Mouse (Mus musculus) left cerebral cortex, adult 2 months (tissue): ENCODE measurements around the gene Il12a. TPM values are rescaled to one million over a fixed set of nuclear protein-coding genes. Genes with fewer than 3 reads are reported as not detected.
A peak's percentile ranks its signal among the peaks of the same experiment; 100 is the strongest.

ENCODE experiments used
- DNase-seq, 2 experiments: peaks; one replicate each; pipeline ENCODE4 v3.0.0; 2021 to 2022; ENCODE audit warnings: low spot score in 2 of 2, mixed read lengths in 1 of 2; ENCODE audit errors: extremely low spot score in 1 of 2
- H3K27ac ChIP-seq: fragments of 200-600 bp; 2 replicates; pipeline ENCODE4 v1.8.1; 2022
- H3K4me3 ChIP-seq: fragments of 200-600 bp; 2 replicates; pipeline ENCODE4 v1.8.1; 2022
- CTCF ChIP-seq: fragments of 200-600 bp; IDR thresholded peaks from 2 replicates; pipeline ENCODE4 v1.8.1; 2022; ENCODE audit warnings: antibody characterized with exemption, mild to moderate bottlenecking, moderate library complexity
- intact Hi-C: fragments of 180-260 bp; cut with DNase I; formaldehyde crosslinking; loops from one replicate; pipeline ENCODE4 v1.15.1; 2025
- total RNA-seq, 2 experiments: library from RNA; stranded (reverse); gene quantifications; 2 replicates each; pipeline ENCODE4 v1.2.3; 2021

Gene Il12a
- total RNA-seq, 2 experiments from 2014 or later: 2.8 to 4.2 TPM

GRCm38 (mm10) chr3:68689346-68689745 is 1.1 kb upstream of the Il12a start:
- DNase-seq: no peak
- TF ChIP-seq CTCF: no peak
- intact Hi-C loops: no loop called here
- no peak overlapping the region for H3K4me3 ChIP-seq
- H3K27ac ChIP-seq: no peak overlapping the region

GRCm38 (mm10) chr3:68691100-68691778 is 795 bp downstream of the Il12a start:
- no peak for DNase-seq
- intact Hi-C loops: loop anchor here (5.0 kb wide), 1 partner anchor 74 kb away; no protein-coding TSS in a partner anchor
- Histone ChIP-seq H3K27ac (no peak overlapping the region), H3K4me3 (no peak overlapping the region)
- no peak for TF ChIP-seq CTCF

- H3K4me3 ChIP-seq: no peak overlapping the region
- peak overlapping the region; percentile 88 for H3K27ac ChIP-seq
- intact Hi-C loops: loop anchor here (5.0 kb wide), 1 partner anchor 75 kb away; no protein-coding TSS in a partner anchor
- TF ChIP-seq CTCF: no peak
- no peak for DNase-seq
Measured at GRCm38 (mm10) chr3:68691938-68692599, 1.6 kb downstream of the Il12a start.

GRCm38 (mm10) chr3:68692600-68693225 is 2.3 kb downstream of the Il12a start:
- TF ChIP-seq CTCF: no peak
- Histone ChIP-seq H3K4me3 (no peak overlapping the region), H3K27ac (peak overlapping the region; percentile 88)
- DNase-seq: no peak
- intact Hi-C loops: loop anchor here (1.0 to 5.0 kb wide), 2 partner anchors 16 to 75 kb away; no protein-coding TSS in a partner anchor

- peak; percentile 64 to 79 for DNase-seq
- Histone ChIP-seq H3K4me3 (no peak overlapping the region), H3K27ac (peak overlapping the region; percentile 88)
- intact Hi-C loops: loop anchor here (1.0 to 5.0 kb wide), 2 partner anchors 17 to 76 kb away; no protein-coding TSS in a partner anchor
- TF ChIP-seq CTCF: peak; percentile 9; the same call in 1 of the 2 replicates
Measured at GRCm38 (mm10) chr3:68693441-68694048, 3.1 kb downstream of the Il12a start.

GRCm38 (mm10) chr3:68695321-68695720 is 4.9 kb downstream of the Il12a start:
- DNase-seq: no peak
- intact Hi-C loops: no loop called here
- no peak overlapping the region for H3K27ac ChIP-seq

GRCm38 (mm10) chr3:68696495-68697200 is 6.2 kb downstream of the Il12a start:
- TF ChIP-seq CTCF: no peak
- Histone ChIP-seq H3K27ac (no peak overlapping the region), H3K4me3 (no peak overlapping the region)
- intact Hi-C loops: no loop called here
- no peak for DNase-seq

More at GRCm38 (mm10) chr3:68695321-68695720, 4.9 kb downstream of the Il12a start:
- no peak overlapping the region for H3K4me3 ChIP-seq
- TF ChIP-seq CTCF: no peak

- no peak for TF ChIP-seq CTCF
- Histone ChIP-seq H3K27ac (no peak overlapping the region), H3K4me3 (no peak overlapping the region)
- intact Hi-C loops: no loop called here
- no peak for DNase-seq
Measured at GRCm38 (mm10) chr3:68698601-68699000, 8.2 kb downstream of the Il12a start.

GRCm38 (mm10) chr3:68700091-68700490 is 9.6 kb downstream of the Il12a start:
- Histone ChIP-seq H3K4me3 (no peak overlapping the region), H3K27ac (no peak overlapping the region)
- intact Hi-C loops: no loop called here
- TF ChIP-seq CTCF: no peak
- no peak for DNase-seq

- Histone ChIP-seq H3K4me3 (no peak overlapping the region), H3K27ac (no peak overlapping the region)
- no peak for DNase-seq
- intact Hi-C loops: no loop called here
- TF ChIP-seq CTCF: no peak
Measured at GRCm38 (mm10) chr3:68706307-68706706, 15.9 kb downstream of the Il12a start.

GRCm38 (mm10) chr3:68708230-68708629 is 17.8 kb downstream of the Il12a start:
- Histone ChIP-seq H3K27ac (no peak overlapping the region), H3K4me3 (no peak overlapping the region)
- DNase-seq: peak; percentile 31 to 42
- TF ChIP-seq CTCF: peak; percentile 66
- intact Hi-C loops: loop anchor here (2.0 kb wide), 1 partner anchor 61 kb away; no protein-coding TSS in a partner anchor
